Mouse (Mus musculus) intestine, postnatal 0 days (tissue): ENCODE measurements around the gene Etv6. TPM values are rescaled to one million over a fixed set of nuclear protein-coding genes. Genes with fewer than 3 reads are reported as not detected.

ENCODE experiments used
- ATAC-seq: fragments of 200-750 bp; cut with Nextera tagmentation; 2 replicates; pipeline ENCODE4 v1.8.0; 2017; ENCODE audit warnings: mild to moderate bottlenecking, moderate TSS enrichment, moderate library complexity
- H3K27ac ChIP-seq: fragments of 300-500 bp; sonication (generic); 2 replicates; pipeline ENCODE4 v1.5.1; 2014; ENCODE audit warnings: mild to moderate bottlenecking, low read depth, low read length, moderate library complexity
- H3K27me3 ChIP-seq: fragments of 300-500 bp; sonication (generic); replicated peaks from 2 replicates; pipeline ENCODE4 v1.6.1; 2014; ENCODE audit warnings: low read length, mixed read lengths; ENCODE audit not compliant: control insufficient read depth, insufficient read depth
- H3K36me3 ChIP-seq: fragments of 300-500 bp; sonication (generic); 2 replicates; pipeline ENCODE4 v1.6.1; 2014; ENCODE audit warnings: mild to moderate bottlenecking, moderate library complexity; ENCODE audit not compliant: control insufficient read depth, insufficient read depth
- H3K4me1 ChIP-seq: fragments of 300-500 bp; sonication (generic); replicated peaks from 2 replicates; pipeline ENCODE4 v1.6.1; 2014; ENCODE audit warnings: antibody characterized with exemption, low read length, mixed read lengths; ENCODE audit not compliant: control insufficient read depth, insufficient read depth
- H3K4me2 ChIP-seq: fragments of 300-500 bp; sonication (generic); replicated peaks from 2 replicates; pipeline ENCODE4 v1.6.1; 2014; ENCODE audit warnings: low read depth, mild to moderate bottlenecking, moderate library complexity
- H3K4me3 ChIP-seq: fragments of 300-500 bp; sonication (generic); 2 replicates; pipeline ENCODE4 v1.5.1; 2014; ENCODE audit warnings: low read depth, low read length
- H3K9ac ChIP-seq: fragments of 300-500 bp; sonication (generic); 2 replicates; pipeline ENCODE4 v1.6.1; 2014; ENCODE audit warnings: mild to moderate bottlenecking, low read depth, low read length
- H3K9me3 ChIP-seq: fragments of 300-500 bp; sonication (generic); 2 replicates; pipeline ENCODE4 v1.6.1; 2016; ENCODE audit warnings: mixed run types; ENCODE audit not compliant: control insufficient read depth
- CTCF ChIP-seq: sonication (generic); IDR thresholded peaks from 2 replicates; pipeline ENCODE4 v1.5.1; 2016; ENCODE audit warnings: low read depth, mild to moderate bottlenecking, control low read depth, antibody characterized with exemption, moderate library complexity
- WGBS: fragments of 180-500 bp; shearing (Covaris S2); extraction: QIAGEN DNeasy Blood & Tissue Kit; methylation state at CpG from one replicate; pipeline ENCODE4 v1.1.7; 2014; 5-methylcytosine and 5-hydroxymethylcytosine counted together
- polyA plus RNA-seq: library from polyadenylated mRNA; unstranded; fragments of >200 nt; fragmentation: Nextera tagmentation; extraction: Ambion mirVana; gene quantifications from 2 replicates; pipeline ENCODE4 v1.2.1, GENCODE M21; 2015

Etv6 gene
- polyA plus RNA-seq, 1 experiment from 2014 or later = 7.8 TPM

DNA sequence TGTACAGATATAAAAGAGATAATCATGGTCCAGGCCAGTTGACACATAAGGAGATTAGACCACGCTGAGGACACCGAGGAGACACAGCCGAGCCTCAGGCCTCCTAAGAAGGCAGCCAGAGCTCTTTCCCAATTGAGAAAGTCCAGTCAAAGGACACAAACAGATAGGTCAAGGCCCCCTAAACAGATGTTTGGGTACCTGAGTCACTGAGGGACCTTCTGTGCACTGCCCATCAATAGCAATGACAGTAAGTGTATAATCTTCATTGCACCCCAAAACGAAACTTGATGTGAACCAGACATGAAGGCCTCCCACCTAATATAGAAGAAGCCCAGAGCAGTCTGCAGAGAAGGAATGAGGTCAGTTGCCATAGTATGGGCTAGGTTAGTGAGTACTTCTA is 226.9 kb downstream of the Etv6 start:
- Histone ChIP-seq H3K27ac (peak overlapping the region; percentile 41; the same call in 1 of the 2 replicates), H3K4me1 (peaks cover 4% of the 10 kb centered on the region; the same call in 1 of the 2 replicates), H3K36me3 (peaks cover 42% of the 10 kb centered on the region), H3K9ac (no peak overlapping the region), H3K27me3 (no peaks in the 10 kb centered on the region), H3K9me3 (no peaks in the 10 kb centered on the region), H3K4me2 (no peak overlapping the region), H3K4me3 (no peak overlapping the region)
- WGBS = 70% methylated on average over 4 of the region's 4 CpGs
- ATAC-seq = no peak; the same call in 1 of the 2 replicates
- no peak for TF ChIP-seq CTCF

DNA sequence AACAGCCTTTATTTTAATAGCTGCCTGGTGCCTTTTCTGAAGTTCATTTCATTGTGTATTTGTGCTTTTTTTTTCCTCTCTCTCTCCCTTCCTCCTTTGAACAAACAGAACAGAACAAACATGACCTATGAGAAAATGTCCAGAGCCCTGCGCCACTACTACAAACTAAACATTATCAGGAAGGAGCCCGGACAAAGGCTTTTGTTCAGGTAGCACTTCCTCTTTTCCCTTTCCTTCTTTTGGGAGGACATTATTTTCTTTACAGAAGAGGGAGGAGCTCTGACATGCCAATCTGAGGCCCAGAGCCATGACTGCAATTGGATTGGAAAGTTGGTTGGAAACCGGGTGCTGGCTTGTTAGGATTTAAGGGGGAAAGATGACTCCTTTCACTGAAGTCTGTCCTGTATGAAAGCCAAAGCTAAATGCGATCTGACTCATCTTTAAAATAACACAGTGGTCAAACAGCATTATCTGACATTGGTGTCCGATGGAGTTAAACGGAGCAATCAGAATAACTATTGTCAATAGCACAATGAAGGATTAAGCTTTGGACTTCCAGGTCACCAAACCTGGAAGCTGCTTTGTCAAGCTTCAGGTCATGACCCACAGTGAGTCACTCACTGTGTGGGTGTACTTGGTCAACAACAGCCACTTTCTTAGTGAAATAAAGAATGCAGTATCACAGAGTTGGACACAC is 227.6 kb downstream of the Etv6 start:
- H3K4me3 ChIP-seq = no peak overlapping the region
- H3K9me3 ChIP-seq = no peaks in the 10 kb centered on the region
- no peak for TF ChIP-seq CTCF
- H3K4me1 ChIP-seq = peaks cover 4% of the 10 kb centered on the region; the same call in 1 of the 2 replicates
- H3K36me3 ChIP-seq = peaks cover 47% of the 10 kb centered on the region
- 51% methylated on average over 6 of the region's 6 CpGs for whole genome bisulfite sequencing
- no peaks in the 10 kb centered on the region for H3K27me3 ChIP-seq
- ATAC-seq = peak; percentile 54
- no peak overlapping the region for H3K4me2 ChIP-seq
- no peak overlapping the region for H3K9ac ChIP-seq
- peak overlapping the region; percentile 41; the same call in 1 of the 2 replicates for H3K27ac ChIP-seq

DNA sequence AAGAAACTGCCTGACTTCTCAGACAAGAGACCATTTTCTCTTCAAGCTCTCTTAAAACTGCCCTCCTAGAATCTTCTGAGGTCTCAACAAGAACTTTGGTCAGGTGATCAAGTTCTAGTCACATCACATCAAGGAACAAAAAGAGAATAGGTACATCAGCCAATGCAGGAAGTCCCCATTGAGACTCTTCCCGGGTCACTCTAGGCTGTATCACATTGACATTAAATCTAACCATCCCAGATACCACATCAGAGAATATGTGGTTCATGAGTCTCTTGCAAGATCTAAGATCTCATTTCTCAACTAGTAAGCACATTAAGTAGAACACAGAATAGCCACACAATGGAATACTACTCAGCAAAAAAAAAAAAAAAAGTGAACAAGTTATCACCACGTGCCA is 238.4 kb downstream of the Etv6 start:
- Histone ChIP-seq H3K9ac (no peak overlapping the region), H3K4me2 (no peak overlapping the region), H3K9me3 (no peaks in the 10 kb centered on the region), H3K4me1 (no peaks in the 10 kb centered on the region), H3K4me3 (no peak overlapping the region), H3K27ac (no peak overlapping the region), H3K27me3 (no peaks in the 10 kb centered on the region), H3K36me3 (peaks cover 25% of the 10 kb centered on the region)
- TF ChIP-seq CTCF = no peak
- 87% methylated on average over 2 of the region's 2 CpGs for WGBS
- ATAC-seq = no peak

DNA sequence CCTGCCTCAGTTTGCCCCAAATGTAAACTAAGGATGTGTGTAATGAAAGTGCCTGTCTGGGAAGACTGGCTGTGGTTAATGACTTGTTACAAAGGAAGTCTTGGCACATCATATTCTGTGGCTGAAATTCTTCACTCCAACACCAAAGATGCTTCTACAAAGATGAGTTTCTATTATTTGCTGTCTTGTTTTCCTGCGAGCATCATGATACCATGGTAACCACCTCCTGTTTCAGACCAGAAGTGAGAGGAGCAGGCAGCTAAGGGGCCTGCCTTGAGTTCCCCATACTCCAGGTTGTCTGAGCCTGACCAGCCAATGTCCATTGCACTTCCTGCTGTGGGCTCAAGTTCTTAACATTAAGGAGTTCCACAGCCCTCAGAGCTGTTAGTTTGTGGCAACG is 241.5 kb downstream of the Etv6 start:
- Histone ChIP-seq H3K27me3 (no peaks in the 10 kb centered on the region), H3K4me1 (no peaks in the 10 kb centered on the region), H3K27ac (no peak overlapping the region), H3K36me3 (peaks cover 6% of the 10 kb centered on the region; the same call in 1 of the 2 replicates), H3K9ac (no peak overlapping the region), H3K4me2 (no peak overlapping the region), H3K9me3 (no peaks in the 10 kb centered on the region), H3K4me3 (no peak overlapping the region)
- ATAC-seq = no peak
- WGBS = 79% methylated on average over 2 of the region's 2 CpGs
- TF ChIP-seq CTCF = no peak

DNA sequence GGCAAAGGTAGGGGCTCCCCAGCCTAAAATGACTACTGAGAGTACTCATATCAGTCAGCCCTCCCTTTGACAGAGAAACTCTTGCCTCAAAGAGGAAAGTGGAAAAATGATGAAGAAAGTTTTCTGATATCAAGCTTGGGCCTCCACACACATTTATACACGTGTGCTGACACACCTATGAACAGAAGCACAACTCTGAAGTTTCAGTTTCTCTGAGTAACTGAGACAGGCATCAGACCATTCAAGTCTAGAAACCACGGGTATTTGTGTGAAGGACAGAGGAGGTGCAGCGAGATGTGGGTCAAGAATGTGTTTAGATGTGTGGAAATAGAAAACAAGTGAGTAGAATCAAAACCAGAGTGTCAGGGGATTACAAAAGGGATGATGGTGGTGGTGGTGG is 246.6 kb downstream of the Etv6 start:
- H3K4me3 ChIP-seq = no peak overlapping the region
- H3K4me2 ChIP-seq = no peak overlapping the region
- H3K27me3 ChIP-seq = no peaks in the 10 kb centered on the region
- H3K9ac ChIP-seq = no peak overlapping the region
- no peak for TF ChIP-seq CTCF
- 75% methylated on average over 3 of the region's 3 CpGs for WGBS
- no peak overlapping the region for H3K27ac ChIP-seq
- no peaks in the 10 kb centered on the region for H3K36me3 ChIP-seq
- no peaks in the 10 kb centered on the region for H3K9me3 ChIP-seq
- no peak for ATAC-seq
- H3K4me1 ChIP-seq = no peaks in the 10 kb centered on the region

DNA sequence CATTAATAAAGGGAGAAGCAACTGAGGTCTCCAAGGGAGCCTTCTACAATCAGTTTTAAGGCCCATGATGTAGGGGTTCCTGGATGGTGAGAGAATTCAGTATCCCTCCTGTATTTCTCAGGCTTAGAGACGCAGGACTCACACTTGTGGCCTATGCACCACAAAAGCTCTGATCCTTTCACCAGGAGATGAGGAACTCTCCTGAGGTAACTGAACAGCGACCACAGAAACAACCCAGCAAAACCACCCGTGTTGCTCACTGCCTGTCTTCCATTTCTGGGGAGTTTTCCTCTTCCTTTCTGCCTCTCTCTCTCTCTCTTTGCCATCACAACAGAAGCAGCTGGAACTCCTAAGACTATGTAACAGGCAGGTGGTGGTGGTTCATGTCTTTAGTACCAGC is 256.3 kb downstream of the Etv6 start:
- 83% methylated on average over 3 of the region's 3 CpGs for WGBS

DNA sequence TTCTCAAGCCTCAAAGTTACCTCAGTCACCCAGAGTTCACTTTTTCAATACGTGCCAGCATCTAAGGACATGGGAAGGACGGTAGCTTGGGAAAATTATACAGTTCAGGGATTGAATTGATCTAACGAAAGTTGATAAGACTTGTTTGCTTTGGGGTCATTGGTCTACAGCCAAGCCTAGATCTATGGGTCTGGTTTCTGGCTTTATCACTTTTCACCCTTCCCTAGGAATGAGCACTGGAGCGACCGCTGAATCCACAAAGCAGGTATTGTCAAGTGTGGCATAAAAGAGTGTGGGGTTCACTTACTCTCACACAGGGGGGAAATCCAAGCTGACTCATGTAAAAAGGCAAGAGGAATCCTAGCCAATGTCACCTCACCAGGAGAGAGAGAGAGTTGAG is 256.9 kb downstream of the Etv6 start:
- Histone ChIP-seq H3K27ac (no peak overlapping the region), H3K9me3 (no peaks in the 10 kb centered on the region), H3K27me3 (no peaks in the 10 kb centered on the region), H3K4me1 (no peaks in the 10 kb centered on the region), H3K4me2 (no peak overlapping the region), H3K4me3 (no peak overlapping the region), H3K9ac (no peak overlapping the region), H3K36me3 (no peaks in the 10 kb centered on the region)
- 51% methylated on average over 5 of the region's 5 CpGs for WGBS
- no peak for TF ChIP-seq CTCF
- no peak for ATAC-seq

More for the DNA sequence above, 256.3 kb downstream of the Etv6 start:
- H3K27ac ChIP-seq = no peak overlapping the region
- no peak overlapping the region for H3K9ac ChIP-seq
- H3K36me3 ChIP-seq = no peaks in the 10 kb centered on the region
- TF ChIP-seq CTCF = no peak
- no peaks in the 10 kb centered on the region for H3K27me3 ChIP-seq
- no peak for ATAC-seq
- no peak overlapping the region for H3K4me3 ChIP-seq
- H3K4me2 ChIP-seq = no peak overlapping the region
- H3K9me3 ChIP-seq = no peaks in the 10 kb centered on the region
- no peaks in the 10 kb centered on the region for H3K4me1 ChIP-seq
